ENCODE assay signal across 20 mouse cellular contexts in the genomic region with DNA sequence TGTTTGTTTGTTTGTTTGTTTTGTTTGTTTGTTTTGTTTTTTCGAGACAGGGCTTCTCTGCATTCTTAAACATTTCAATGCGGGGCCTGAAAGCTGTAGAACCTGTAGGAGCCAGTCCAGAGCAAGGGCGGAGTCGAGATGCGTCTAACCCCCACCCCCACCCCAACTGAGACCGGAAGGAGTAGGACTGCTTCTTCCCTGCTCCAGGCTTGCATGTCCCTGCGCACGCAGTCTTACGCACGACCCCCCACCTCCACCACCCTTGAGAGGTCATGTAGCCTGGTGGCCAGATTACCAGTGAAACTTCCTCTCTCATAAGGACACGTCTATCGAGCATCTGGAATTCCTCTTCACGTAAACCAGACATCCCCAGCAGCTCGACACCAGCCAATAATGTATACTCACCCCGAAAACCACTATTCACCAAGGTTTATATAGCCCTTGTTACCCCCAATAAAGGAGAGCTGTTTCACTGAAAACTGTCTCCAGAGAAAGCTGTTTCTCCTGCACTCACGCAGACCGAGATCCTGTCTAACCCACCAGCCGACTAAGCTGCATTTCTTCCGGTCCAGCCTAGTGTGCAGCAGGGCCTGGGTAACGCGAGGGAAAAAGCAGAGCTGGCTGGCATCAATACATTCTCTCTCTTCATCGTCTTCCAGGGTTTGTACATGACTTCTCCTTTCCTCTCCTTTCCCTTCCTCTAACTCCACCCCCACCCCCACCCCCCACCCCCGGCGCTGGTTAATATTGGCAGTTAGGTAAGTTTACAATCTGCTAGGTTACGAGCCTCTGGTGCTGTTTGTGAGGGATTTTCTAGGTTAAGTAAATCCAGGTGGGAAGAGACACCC. TPM values are rescaled to one million over a fixed set of nuclear protein-coding genes. Genes with fewer than 3 reads are reported as not detected.
DNase-seq lines count a peak whose midpoint lies in the region; ATAC-seq lines count a peak whose summit lies in the region.
"Had no signal": no experiment of that assay in that cellular context is flagged by ENCODE, and none has a peak within 500 bp of the region (broad histone marks: within the 10 kb centered on the region; RNA-seq: fewer than 3 reads in every experiment).

No protein-coding gene starts in this region.

- no peaks in the 10 kb centered on the region for H3K36me3 ChIP-seq in kidney, embryonic 15.5 days
- no peaks in the 10 kb centered on the region for H3K36me3 ChIP-seq in intestine, embryonic 16.5 days (ENCODE audit: control insufficient read depth, insufficient read depth, low read length)
- H3K36me3 ChIP-seq: hindbrain, embryonic 12.5 days; midbrain, embryonic 15.5 days; neural tube, embryonic 13.5 days had no signal

- H3K27me3 ChIP-seq in kidney, embryonic 15.5 days = no peaks in the 10 kb centered on the region
- H3K27me3 ChIP-seq in intestine, embryonic 16.5 days (replicated peaks; ENCODE audit: control insufficient read depth, insufficient read depth, low read length) = no peaks in the 10 kb centered on the region
- H3K27me3 ChIP-seq: CH12.LX; hindbrain, embryonic 12.5 days; midbrain, embryonic 15.5 days; neural tube, embryonic 13.5 days had no signal

- no peak overlapping the region for H3K9ac ChIP-seq in kidney, embryonic 15.5 days
- no peak overlapping the region for H3K9ac ChIP-seq in intestine, embryonic 16.5 days (ENCODE audit: low read depth, low read length)
- H3K9ac ChIP-seq: hindbrain, embryonic 12.5 days; midbrain, embryonic 15.5 days; neural tube, embryonic 13.5 days had no signal

- H3K4me2 ChIP-seq in kidney, embryonic 15.5 days = 0 out of 2 replicates have a peak overlapping the region, but pooled peaks have one; percentile 4
- H3K4me2 ChIP-seq in intestine, embryonic 16.5 days (ENCODE audit: low read depth, low read length) = peak overlapping the region; percentile 39; the same call in 1 of the 2 replicates
- H3K4me2 ChIP-seq: hindbrain, embryonic 12.5 days; midbrain, embryonic 15.5 days; neural tube, embryonic 13.5 days had no signal

- WGBS in kidney, embryonic 15.5 days = 62% methylated on average over 25 of the region's 25 CpGs
- 47% methylated on average over 25 of the region's 25 CpGs for WGBS in intestine, embryonic 16.5 days

- no peak overlapping the region for H3K4me3 ChIP-seq in kidney, embryonic 15.5 days (replicated peaks)
- peak overlapping the region; percentile 11 for H3K4me3 ChIP-seq in intestine, embryonic 16.5 days (ENCODE audit: low read length)
- H3K4me3 ChIP-seq: hindbrain, embryonic 12.5 days; layer of hippocampus, adult 2 months; midbrain, embryonic 15.5 days; neural tube, embryonic 13.5 days had no signal

- DNase-seq in kidney, postnatal 10 days = no peak
- peak; percentile 91 for DNase-seq in ZHBTc4 (ENCODE audit: low read depth, low spot score)
- DNase-seq in naive thymus-derived CD4-positive, alpha-beta T cell, adult 2 months (ENCODE audit: low read depth) = peak; percentile 15
- no peak for DNase-seq in urinary bladder, postnatal 25 days (ENCODE audit: low spot score)
- no peak for DNase-seq in thymus, postnatal 25 days
- DNase-seq: adrenal gland, postnatal 36 days; cerebellum, postnatal 36 days; kidney, adult 8-10 months; lung, postnatal 4 days; thymus, postnatal 36 days had no signal

- ATAC-seq in kidney, embryonic 15.5 days (replicated peaks; ENCODE audit: low FRiP score) = no peak
- ATAC-seq in intestine, embryonic 16.5 days = no peak
- ATAC-seq: midbrain, embryonic 15.5 days had no signal

- H3K4me1 ChIP-seq in kidney, embryonic 15.5 days = peaks cover 7% of the 10 kb centered on the region; the same call in 1 of the 2 replicates
- peaks cover 3% of the 10 kb centered on the region for H3K4me1 ChIP-seq in intestine, embryonic 16.5 days (ENCODE audit: control insufficient read depth, insufficient read depth, low read length)

- H3K27ac ChIP-seq in kidney, embryonic 15.5 days = no peak overlapping the region
- H3K27ac ChIP-seq in intestine, embryonic 16.5 days (ENCODE audit: low read length) = no peak overlapping the region
- H3K27ac ChIP-seq: hindbrain, embryonic 12.5 days; layer of hippocampus, adult 2 months; midbrain, embryonic 15.5 days; neural tube, embryonic 13.5 days had no signal

- no peaks in the 10 kb centered on the region for H3K9me3 ChIP-seq in kidney, embryonic 15.5 days (replicated peaks)
- H3K9me3 ChIP-seq in intestine, embryonic 16.5 days (ENCODE audit: control insufficient read depth, low read length) = no peaks in the 10 kb centered on the region
- H3K9me3 ChIP-seq: hindbrain, embryonic 12.5 days; midbrain, embryonic 15.5 days; neural tube, embryonic 13.5 days had no signal

RNA-seq across cellular contexts. Expression of gene Gcnt3, which starts 44.7 kb away (rescaled TPM):
- 1.3 and 2.3 TPM in 2 replicates for polyA plus RNA-seq in kidney, embryonic 15.5 days (2015; fragmentation: Nextera tagmentation; extraction: Ambion mirVana)
- polyA plus RNA-seq in intestine, embryonic 16.5 days (2015; fragmentation: Nextera tagmentation; extraction: Ambion mirVana) = 12.7 and 13.0 TPM in 2 replicates
- polyA plus RNA-seq: frontal cortex, adult 2 months; gonadal fat pad, adult 2 months; hindbrain, embryonic 12.5 days; midbrain, embryonic 15.5 days; neural tube, embryonic 13.5 days; spleen, adult 2 months had no signal

RNA-seq across cellular contexts. Expression of gene Fam81a, which starts 59.8 kb away (rescaled TPM):
- 12.2 and 12.7 TPM in 2 replicates for polyA plus RNA-seq in kidney, embryonic 15.5 days (2015; fragmentation: Nextera tagmentation; extraction: Ambion mirVana)
- 4.8 and 5.3 TPM in 2 replicates for polyA plus RNA-seq in intestine, embryonic 16.5 days (2015; fragmentation: Nextera tagmentation; extraction: Ambion mirVana)

Comparison
In these comparisons a context has a peak if more than half of its experiments do, and no peak if none do; other contexts are left out.
1. DNase-seq: peak in ZHBTc4 (single experiment) and naive thymus-derived CD4-positive, alpha-beta T cell, adult 2 months (single experiment); none in kidney, postnatal 10 days (single experiment), urinary bladder, postnatal 25 days (single experiment) and thymus, postnatal 25 days (single experiment).